Mouse (Mus musculus): ENCODE results near the gene Cox17.

The Cox17 gene

DNA sequence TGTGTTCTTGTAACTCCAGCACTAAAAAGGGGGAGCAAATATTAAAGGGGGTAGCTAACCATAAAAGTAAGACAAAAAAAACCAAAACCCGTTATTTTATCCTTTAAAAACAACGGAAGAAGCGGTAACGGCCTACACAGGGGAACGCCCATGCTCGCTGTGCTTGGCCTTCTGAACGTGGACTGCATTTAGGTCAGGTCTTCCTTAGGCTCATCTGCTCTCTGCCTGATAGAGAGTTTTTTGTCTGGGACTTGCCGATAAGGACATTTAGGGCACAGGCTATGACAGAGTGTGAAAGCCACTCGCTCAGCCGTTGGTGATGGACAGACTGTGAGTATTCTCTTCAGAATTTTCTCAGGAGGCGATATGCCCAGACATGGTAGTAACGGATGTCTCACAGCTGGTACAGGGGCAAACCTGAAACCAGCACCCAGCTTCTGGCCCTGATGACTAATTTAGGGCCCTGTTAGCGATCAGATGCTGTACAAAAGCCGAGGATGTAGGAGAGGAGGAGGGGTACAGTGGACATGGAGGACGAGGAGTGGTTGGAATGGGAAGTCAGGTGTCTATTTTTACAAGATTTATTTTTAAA lies 25.0 kb downstream of the Cox17 start:
- no peak for DNase-seq (ENCODE audit: low spot score)

DNA sequence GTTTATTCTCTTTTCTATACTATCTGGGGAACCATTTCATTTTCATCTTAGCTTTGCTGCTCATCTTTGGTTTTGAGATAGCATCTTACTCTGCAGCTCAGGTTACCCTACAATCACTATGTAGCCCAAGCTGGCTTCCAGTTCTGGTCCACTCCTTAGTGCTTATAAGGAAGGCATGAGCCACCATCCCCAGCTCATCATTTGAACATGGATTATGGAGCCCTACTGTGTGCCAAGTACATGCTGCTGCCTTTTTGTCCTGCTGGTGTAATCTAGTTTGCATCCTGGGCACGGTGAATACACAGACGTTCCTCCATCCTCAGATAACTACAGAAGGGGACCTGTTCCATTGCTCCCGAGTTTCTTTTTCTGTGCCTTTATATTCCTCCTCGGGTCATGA lies 26.1 kb downstream of the Cox17 start:
- no peak for DNase-seq (ENCODE audit: low spot score)

DNA sequence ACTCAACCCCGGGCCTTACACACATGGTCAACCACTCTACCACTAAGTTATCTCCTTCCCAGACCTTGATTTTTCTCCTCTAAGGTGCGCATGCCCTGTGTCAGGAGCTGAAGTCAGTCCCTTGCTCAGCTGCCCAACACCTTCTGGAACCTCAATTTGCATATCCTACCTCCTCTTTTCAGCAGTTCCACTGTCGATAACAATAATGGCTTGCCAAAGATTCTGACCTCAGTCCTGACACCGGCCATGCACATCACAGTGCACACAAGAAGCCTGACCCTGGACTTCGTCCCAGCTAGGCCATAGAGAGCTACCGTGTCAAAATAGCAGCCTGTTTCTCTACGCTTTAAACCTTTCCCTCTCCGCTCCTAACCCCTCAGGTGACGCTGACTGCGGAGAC lies 26.6 kb downstream of the Cox17 start:
- DNase-seq (ENCODE audit: low spot score), result no peak

- DNase-seq (ENCODE audit: low spot score), result no peak
Measured at GRCm38 (mm10) chr16:38373941-38374340, 27.1 kb downstream of the Cox17 start.

DNA sequence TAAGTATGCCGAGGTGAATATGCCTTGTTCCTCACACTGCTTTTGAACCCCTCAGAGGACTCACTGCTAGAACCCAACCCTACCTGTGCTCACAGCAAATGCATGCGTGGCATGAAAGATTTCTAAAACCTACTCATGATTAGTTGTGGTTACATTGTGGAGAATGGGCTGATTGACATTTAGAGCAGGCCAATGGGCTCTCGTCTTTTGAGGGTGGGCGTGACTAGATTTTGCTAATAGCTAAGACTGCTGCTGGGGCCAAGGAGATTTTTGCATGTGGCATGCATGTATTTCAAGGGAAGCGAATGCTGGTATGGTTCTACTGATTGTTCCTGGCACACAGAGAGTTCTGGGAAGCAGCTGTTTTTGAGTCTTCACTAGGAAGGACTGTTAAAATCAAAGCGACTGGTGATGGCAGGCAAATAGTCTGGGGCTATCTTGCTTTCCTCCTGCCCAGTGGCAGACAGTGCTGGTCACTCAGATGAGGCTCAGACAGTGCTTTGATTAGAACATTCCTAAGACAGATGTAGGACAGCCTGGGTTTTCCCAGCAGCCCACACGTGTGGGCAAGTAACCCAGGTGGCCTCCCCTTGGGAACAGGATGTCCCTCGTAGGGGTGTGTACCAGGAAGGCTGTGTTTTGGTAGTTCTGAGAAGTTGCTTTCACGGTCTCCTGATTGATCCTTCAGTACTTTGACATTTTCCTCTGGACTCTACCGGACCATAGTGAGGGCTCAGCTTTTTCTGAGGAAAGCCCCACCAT lies 27.8 kb downstream of the Cox17 start:
- DNase-seq (ENCODE audit: low spot score), result no peak

DNA sequence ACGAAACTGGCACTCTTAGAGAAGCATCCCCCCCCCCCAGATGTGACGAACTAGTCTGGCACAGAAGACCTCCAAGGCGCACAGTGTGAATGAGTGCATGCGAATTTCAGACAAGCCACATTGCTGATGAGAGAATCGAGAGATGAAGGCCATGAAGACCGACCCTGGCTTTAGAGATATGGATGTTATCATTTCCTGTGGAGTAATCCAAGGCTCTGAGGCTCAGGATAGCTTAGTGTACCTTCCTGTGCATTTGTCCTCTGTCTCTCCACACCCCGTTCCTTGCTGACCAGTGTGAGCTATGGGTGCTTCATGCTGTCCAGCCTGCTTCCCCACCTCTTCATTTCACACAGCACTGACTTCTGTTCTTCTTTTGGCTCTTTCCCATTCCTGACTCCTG lies 28.4 kb downstream of the Cox17 start:
- DNase-seq (ENCODE audit: low spot score), result no peak

GRCm38 (mm10) chr16:38376163-38376840 lies 29.5 kb downstream of the Cox17 start:
- no peak for DNase-seq (ENCODE audit: low spot score)

- DNase-seq (ENCODE audit: low spot score), result no peak
Measured at GRCm38 (mm10) chr16:38376841-38377249, 30.1 kb downstream of the Cox17 start.

DNA sequence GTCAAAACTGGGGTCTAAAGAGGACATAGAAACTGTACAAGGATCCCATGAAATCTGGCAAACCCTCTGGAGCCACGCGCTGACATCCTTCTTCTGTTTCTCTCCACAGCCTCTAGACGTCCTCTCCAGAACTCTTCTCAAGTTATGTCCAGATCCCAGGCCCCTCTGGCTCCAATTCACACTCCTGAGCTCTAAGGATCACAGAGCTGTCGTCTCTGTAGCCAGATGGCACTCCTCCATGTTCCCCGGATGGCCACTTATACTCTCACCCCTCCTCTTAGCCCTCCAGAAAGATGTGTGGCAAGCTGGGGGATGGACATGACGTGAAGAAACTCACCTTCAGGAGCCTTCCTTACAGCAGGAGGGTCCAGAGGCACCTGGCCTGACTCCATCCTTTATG lies 30.8 kb downstream of the Cox17 start:
- DNase-seq (ENCODE audit: low spot score), result no peak

GRCm38 (mm10) chr16:38378591-38378990 lies 31.8 kb downstream of the Cox17 start:
- no peak for DNase-seq (ENCODE audit: low spot score)

DNA sequence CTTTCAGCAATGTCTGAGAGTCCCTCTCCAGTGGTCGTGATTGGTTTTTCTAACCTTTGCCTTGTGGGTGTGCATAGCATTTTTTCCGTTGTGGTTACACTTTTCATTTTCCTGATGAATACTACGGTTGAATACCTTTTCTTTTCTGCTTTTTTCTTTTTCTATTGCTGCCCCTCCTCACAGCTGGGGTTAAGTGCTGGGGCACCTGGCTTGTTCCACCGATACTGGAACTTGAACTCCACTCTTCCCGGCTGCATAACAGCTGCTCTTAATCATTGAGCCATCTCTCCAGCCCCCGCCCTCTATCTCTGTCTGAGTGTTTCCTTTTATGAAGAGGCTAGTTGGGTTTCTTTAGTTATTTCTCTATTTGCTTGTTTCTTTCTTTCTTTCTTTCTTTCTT lies 32.3 kb downstream of the Cox17 start:
- no peak for DNase-seq (ENCODE audit: low spot score)

DNA sequence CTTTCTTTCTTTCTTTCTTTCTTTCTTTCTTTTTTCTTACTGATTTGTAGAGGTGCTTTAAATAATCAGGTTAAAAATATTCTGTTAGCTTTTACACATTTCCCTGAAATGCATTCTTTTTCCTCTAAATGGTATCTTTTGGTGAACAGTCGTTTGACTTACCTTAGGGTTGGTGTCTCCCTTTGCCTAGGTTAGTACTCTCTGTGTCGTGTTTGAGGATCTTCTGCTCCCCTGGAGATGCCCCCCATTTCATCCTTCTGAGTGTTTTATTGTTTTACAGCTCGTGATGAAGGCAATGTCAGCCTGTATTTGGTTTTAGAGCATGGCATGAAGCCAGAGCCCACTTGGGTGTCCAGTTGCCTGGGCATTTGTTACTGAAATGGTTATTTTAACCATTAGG lies 32.7 kb downstream of the Cox17 start:
- no peak for DNase-seq (ENCODE audit: low spot score)

DNA sequence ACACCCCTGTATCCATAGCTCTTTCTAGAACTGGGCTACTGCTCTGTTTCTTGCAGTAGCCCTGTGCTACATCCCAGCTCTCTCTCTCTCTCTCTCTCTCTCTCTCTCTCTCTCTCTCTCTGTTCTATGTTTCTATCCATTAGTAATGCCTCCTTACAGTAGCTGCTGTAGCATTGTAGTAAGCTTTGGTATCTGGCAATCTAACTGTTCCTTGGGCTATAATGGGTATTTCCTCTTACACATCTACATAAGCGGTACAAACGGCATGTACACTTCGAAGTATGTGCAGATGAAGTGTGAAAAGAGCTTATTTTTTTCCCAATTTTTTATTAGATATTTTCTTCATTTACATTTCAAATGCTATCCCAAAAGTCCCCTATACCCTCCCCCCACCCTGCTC lies 33.1 kb downstream of the Cox17 start:
- DNase-seq (ENCODE audit: low spot score), result no peak

- DNase-seq (ENCODE audit: low spot score), result no peak
Measured at GRCm38 (mm10) chr16:38383683-38384082, 36.9 kb downstream of the Cox17 start.

GRCm38 (mm10) chr16:38385184-38385634 lies 38.4 kb downstream of the Cox17 start:
- DNase-seq (ENCODE audit: low spot score), result no peak

GRCm38 (mm10) chr16:38385700-38386099 lies 38.9 kb downstream of the Cox17 start:
- no peak for DNase-seq (ENCODE audit: low spot score)

- no peak for DNase-seq (ENCODE audit: low spot score)
Measured at GRCm38 (mm10) chr16:38387389-38387788, 40.6 kb downstream of the Cox17 start.

DNA sequence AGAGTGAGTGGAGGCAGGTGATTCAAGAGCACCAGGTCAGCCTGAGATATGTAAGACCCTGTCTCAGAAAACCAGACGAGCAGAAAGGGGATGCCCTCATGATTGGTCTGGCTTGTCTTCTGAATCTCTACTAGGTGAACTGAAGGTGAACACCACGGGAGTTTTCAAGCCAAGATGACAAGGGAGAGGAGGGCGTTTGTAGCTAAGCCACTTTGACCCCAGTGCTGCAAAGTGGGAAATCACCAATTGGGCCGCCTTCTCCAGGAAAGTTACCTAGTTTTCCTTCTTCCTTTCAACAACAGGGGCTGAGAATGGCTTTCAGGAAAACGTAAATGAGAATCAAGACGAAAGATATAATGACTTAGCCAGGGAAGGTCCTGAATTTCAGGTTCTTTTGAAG lies 42.0 kb downstream of the Cox17 start:
- no peak for DNase-seq (ENCODE audit: low spot score)

DNA sequence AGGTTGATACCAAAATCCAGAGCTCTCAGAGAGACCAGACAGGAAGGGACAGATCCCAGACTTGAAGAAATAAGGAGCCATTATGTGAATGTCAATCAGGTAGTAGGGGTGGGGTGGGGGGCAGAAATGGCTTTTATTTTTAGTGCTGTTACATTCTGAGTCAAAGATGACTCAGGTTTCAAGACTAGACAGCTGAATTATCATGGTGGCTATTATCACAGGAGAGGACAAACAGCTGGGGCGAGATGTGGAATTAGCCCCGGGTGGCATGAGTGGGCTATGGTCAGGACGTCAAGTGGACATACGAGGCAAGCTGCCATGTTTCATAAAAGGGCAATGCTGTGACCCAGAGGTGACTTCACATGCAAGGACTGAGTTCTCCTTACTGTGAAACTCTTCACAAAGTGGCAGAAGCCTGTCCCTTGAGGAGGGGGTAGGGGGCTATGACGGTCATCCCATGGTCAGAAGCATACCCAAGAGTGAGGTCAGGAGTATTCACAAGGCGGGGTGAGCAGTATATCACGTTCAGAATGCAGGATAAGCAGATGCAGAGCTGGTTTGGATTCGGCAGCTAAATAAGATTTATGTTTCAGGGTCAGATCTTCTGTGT lies 42.6 kb downstream of the Cox17 start:
- no peak for DNase-seq (ENCODE audit: low spot score)

DNA sequence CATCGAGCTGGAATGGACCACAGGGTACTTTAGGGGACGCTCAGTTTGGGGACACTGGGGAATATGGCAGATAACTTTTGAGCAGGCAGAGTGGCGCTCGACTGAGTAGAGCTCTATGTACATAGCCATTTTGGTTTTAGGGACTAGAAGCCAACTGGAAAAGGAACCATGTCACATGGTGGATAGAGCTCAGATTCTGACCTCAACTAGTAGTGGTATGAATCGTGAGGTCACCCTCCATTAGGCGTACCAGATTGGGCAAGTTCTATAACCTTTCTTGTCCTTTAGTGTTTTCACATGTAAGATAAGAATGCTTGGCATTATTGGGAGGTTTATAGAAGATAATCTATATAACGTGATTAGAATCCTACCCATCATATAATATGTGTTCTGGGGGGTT lies 43.5 kb downstream of the Cox17 start:
- DNase-seq (ENCODE audit: low spot score), result no peak

DNA sequence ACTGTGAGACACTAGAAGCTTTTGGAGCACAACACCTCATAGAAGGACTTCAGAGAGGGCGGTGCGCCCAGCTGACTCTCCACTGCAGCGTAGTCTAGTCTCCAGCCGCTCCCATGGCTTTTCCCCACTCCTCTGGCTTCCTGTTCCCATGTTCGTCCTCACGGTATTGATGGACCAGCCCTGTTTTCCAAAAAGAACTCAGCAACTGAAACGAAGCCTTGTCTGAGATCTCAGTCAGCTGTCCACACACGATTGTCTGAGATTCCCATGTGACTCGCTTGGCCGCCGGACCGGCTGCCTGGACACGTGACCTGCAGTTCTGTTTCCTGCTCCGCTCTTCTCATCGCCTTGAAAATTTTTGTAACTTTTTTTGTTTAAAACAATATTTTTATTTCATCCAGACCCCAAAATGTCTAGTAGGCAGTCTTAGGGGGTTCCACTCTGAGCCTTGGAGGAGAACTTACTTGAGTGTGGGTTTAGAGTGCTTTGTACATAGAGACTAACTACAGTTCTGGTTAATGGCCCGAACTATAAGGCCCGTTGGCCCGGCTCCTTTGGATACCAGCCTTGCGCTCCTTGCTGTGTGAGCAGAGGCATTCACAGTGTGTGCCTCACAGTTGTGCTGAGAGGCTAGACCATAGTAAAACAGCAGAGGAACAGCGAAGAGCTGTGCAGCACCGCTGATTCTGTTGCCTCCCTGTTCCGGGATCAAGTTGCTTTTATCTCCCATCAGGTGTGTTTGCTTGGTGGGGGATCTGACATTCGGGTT lies 45.5 kb downstream of the Cox17 start:
- no peak for DNase-seq (ENCODE audit: low spot score)

DNA sequence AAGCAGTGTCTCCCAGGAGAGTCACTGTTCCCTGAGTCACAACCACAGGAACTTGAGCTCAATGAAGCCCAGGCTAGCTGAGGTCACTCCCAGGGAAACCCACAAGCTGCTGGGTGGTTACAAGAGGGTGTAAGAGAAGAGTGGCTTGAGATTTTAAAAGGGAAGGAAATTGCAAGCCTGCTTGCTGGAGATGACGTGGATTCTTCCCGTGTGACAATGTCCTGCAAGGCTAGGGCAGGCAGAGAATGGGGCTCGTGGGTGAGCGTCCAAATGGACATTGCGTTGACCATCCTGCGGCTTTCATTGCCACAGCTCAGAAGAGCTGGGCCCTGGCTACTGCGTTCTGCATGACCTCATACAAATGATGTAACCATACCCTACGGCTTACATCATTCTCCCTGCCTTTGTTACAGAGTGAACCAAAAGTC lies 47.4 kb downstream of the Cox17 start:
- no peak for DNase-seq (ENCODE audit: low spot score)
